In the genomic region with DNA sequence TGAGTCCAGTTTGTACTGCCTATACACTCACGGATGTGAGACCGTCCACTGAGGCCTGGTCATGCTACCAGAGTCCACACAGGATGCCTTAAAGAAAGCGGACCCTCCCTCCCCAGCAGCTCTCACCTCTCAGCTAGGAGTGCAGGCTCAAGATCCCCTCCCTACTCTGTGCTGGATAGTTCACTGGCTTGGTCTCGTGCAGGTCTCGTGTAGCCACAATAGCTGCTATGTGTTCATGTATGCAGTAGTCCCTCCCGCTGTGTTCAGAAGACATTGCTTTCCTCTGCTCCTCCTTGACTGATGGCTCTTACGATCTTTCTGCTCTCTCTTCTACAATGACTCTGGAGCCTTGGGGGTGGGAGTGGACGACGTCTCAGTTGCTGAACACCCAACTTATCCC, we compare ENCODE assay signal across 15 mouse cellular contexts.
"Had no signal": no experiment of that assay in that cellular context is flagged by ENCODE, and none has a peak within 500 bp of the region (broad histone marks: within the 10 kb centered on the region; RNA-seq: fewer than 3 reads in every experiment).

No protein-coding gene starts in this region.

- H3K27me3 ChIP-seq: limb, embryonic 12.5 days; midbrain, embryonic 12.5 days; stomach, embryonic 15.5 days had no signal

- H3K4me1 ChIP-seq: liver, embryonic 15.5 days; midbrain, embryonic 12.5 days had no signal

- H3K4me2 ChIP-seq: limb, embryonic 12.5 days; liver, embryonic 11.5 days; liver, embryonic 15.5 days; midbrain, embryonic 12.5 days; stomach, embryonic 15.5 days had no signal

- H3K27ac ChIP-seq: left cerebral cortex, adult 2 months; limb, embryonic 12.5 days; liver, embryonic 15.5 days; midbrain, embryonic 12.5 days; stomach, embryonic 15.5 days had no signal

- H3K36me3 ChIP-seq: limb, embryonic 12.5 days; liver, embryonic 15.5 days; midbrain, embryonic 12.5 days; stomach, embryonic 15.5 days had no signal

- H3K9me3 ChIP-seq: limb, embryonic 12.5 days; liver, embryonic 15.5 days; megakaryocyte, embryonic 14.5 days; midbrain, embryonic 12.5 days; stomach, embryonic 15.5 days had no signal

- H3K4me3 ChIP-seq: left cerebral cortex, adult 2 months; limb, embryonic 12.5 days; liver, embryonic 15.5 days; megakaryocyte, embryonic 14.5 days; midbrain, embryonic 12.5 days; myocyte; stomach, embryonic 15.5 days had no signal

- DNase-seq: kidney, adult 8-10 months; kidney, postnatal 25 days; lung, adult 2 months; lung, postnatal 36 days; right cerebral cortex, postnatal 14 days; thymus, postnatal 4 days had no signal

- ATAC-seq: lung, postnatal 0 days had no signal

- H3K9ac ChIP-seq: limb, embryonic 12.5 days; liver, embryonic 15.5 days; midbrain, embryonic 12.5 days; stomach, embryonic 15.5 days had no signal
